Mouse (Mus musculus): Measurements from ENCODE around the gene Edf1.

- TF ChIP-seq POLR2A (IDR thresholded peaks at IDR 0.05; ENCODE audit: low read depth, low read length) (no peak), CTCF (IDR thresholded peaks at IDR 0.05; ENCODE audit: borderline replicate concordance, insufficient read depth, low read length) (no peak)
Measured at GRCm38 (mm10) chr2:25574136-25574535, 16.5 kb downstream of the Edf1 start.
